Mouse (Mus musculus) activated CD4-positive, CD25-positive, alpha-beta regulatory T cell, adult 4 months (primary cell): ENCODE results near the gene Adcy9. TPM values are rescaled to one million over a fixed set of nuclear protein-coding genes. Genes with fewer than 3 reads are reported as not detected.
"Not testable (repeated sequence)": the region's sequence is repeated elsewhere in the genome, so short reads cannot be mapped to it uniquely, and the experiment has no call there.

Experiments
- ATAC-seq: one replicate; pipeline ENCODE4 v1.8.0; 2017
- polyA plus RNA-seq, 2 experiments: library from polyadenylated mRNA; unstranded; fragments of 100-300 nt; shearing (Covaris generic); gene quantifications; one replicate each; pipeline ENCODE4 v1.2.1; 2017

Gene Adcy9
- polyA plus RNA-seq, 2 experiments from 2014 or later = 0.36 to 0.40 TPM

DNA sequence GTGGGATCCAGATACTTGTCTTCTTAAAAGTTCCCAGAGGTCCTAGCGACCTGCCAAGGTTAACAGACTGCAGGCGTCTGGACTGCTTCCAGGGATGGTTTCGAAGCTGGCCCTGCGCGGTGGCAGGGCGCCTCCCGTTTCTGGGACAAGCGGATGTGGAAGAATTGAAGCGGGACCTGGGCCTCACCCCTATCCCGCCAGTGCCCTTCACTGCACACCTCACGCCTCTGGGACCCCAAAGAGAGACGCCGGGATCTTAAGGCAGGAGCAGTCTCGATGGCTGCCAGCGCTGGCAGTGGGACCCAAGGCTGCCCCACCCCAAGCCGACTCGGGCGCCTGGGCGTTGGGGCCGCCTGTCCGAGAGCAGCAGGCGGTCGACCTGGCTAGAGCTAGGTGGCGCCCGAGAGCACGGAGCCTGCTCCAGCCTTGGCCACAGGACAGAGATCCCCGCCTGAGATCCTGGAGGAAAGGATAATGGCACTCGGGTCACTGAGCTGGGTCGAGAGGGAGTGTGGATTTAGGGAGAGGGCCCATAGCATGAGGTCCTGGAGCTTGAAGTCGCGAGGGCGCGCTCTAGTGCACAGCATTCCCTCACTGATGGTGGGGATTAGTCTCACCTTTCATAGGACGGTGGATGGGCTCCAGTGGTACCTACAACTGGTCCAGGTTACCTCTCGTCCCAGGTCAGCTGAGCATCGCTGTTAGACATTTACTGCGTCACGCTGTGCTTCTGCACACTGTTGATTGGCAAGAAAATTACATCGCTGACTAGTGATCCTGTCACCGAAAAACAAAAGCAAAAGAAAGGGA lies 152.2 kb downstream of the Adcy9 start:
- no peak for ATAC-seq

DNA sequence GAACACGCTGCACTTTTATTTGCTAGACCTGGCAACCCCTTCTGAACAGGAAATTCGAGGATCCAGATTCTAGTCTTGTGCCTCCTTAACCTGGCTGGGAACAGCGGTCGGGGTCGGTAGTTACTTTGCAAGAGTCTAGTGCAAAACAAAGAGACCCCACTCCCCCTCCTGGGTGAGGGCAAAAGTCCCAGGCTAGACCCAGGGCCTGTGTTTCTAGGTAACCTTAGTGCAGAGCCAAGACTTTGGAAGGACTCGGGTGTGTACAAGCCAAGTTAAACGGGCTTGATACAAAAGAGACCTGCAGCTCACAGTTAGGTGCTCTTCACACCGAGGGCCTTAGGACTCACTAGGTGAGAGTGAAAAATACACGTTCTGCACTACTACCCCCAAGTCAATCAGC lies 152.8 kb downstream of the Adcy9 start:
- no peak for ATAC-seq

DNA sequence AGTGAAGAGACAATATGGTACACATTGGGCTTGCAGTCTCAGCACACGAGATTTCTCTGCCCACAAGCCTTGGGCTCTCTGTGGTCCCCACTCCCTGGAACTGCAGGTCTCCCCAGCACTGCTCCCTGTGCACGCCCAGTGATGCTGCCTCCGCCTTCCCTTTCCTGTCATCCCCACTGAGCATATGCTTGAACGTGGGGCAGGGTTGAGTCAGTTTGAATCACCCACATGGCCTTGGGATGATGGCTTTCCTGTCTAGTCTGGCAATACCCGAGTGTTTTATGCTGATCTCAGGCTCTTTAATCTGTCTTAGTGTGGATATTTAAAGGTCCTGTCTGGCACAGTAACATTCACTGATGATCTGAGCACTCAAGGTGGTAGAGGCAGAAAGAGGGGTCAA lies 154.9 kb downstream of the Adcy9 start:
- no peak for ATAC-seq

DNA sequence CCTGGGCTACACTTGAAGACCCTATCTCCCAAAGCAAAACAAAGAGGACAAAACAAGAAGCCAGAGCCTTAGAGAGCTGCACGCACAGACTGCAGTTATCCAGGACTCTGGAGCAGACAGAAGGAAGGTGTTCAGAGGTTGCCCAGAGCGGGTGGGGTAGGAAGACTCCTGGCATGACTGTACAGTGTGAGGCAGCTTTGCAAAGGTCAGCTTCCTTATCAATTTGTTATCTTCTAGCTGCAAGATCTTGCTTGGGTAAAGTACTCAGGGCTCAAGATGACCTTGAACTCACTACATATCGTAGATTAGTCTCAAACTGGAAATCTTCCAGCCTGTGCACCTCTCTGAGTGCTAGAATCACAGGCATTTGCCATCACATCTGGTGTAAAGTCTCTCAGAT lies 156.8 kb downstream of the Adcy9 start:
- no peak for ATAC-seq

DNA sequence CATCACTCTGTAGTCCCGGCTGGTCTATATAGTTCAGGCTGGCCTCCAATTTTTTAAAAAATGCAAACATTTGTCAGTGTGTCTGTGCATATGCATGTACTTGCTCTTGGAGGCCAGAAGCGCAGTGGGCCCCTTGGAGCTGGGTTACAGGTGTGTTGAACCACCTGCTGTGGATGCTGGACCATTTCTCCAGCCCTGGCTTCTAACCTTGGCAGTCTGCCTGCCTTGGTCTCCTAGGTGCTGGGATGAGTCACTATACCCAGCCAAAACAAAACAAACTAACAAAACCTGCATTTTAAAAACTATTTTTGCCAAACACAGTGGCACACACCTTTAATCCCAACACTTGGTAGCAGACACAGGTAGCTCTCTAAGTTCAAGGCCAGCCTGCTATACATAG lies 162.8 kb downstream of the Adcy9 start:
- no peak for ATAC-seq

DNA sequence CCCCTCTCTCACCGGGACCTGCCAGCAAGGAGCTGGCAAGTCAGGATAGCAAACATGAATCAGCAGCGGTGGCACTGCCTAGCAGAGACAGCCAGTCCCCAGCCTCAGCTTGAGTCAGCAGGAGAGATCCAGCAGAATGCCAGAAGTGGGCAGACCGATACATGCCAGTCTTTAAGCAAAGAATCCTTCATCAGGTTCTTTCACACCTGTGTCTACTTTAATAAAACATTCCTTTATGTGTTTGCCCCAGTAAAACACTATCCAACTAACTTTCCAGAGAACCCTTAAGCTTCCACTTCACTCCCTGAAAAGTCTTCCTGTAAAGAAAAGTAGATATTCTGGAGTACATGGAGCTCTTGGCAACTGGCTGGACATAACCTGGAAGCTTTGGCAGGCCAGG lies 171.5 kb downstream of the Adcy9 start:
- no peak for ATAC-seq

DNA sequence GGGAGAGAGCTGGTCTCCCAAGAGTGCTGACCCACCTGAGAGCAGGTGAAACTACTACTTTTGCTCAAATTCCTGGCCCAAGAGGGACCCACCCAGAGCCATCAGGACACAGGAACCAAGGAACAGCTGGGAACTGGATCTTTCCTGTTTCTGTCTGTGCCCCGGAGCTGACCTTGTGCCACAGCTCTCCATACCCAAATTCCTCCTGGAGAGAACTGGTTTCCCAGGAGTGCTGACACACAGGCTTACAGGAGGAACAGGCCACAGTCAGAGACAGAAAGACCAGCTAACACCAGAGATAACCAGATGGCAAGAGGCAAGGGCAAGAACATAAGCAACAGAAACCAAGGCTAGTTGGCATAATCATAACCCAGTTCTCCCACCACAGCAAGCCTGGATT lies 175.1 kb downstream of the Adcy9 start:
- ATAC-seq = not testable (repeated sequence)

Other genes starting within 250 kb of the Adcy9 start
- gene Crebbp, start 206.5 kb downstream of the Adcy9 start, polyA plus RNA-seq = 10 to 100 TPM; 60.0 to 61.2 TPM
- gene Srl, start 121.3 kb upstream of the Adcy9 start, polyA plus RNA-seq = 1 to 10 TPM in 1 of 2 experiments, under 1 TPM in 1; 0.20 to 1.9 TPM
- gene Tfap4, start 139.4 kb upstream of the Adcy9 start, polyA plus RNA-seq = 1 to 10 TPM; 4.1 to 6.2 TPM
- under 1 TPM in 1 of 2 experiments, not detected in 1; 0.71 TPM for gene Glis2, start 174.2 kb upstream of the Adcy9 start, polyA plus RNA-seq
- 10 to 100 TPM; 30.5 to 37.9 TPM for gene Pam16, start 204.5 kb upstream of the Adcy9 start, polyA plus RNA-seq
- gene Vasn, start 219.4 kb upstream of the Adcy9 start, polyA plus RNA-seq = 1 to 10 TPM in 1 of 2 experiments, under 1 TPM in 1; 0.79 to 1.1 TPM
- 10 to 100 TPM; 17.3 to 22.8 TPM for gene Dnaja3, start 219.5 kb upstream of the Adcy9 start, polyA plus RNA-seq